Mouse (Mus musculus): ENCODE data around the gene Il20. TPM values are rescaled to one million over a fixed set of nuclear protein-coding genes. Genes with fewer than 3 reads are reported as not detected.

The Il20 gene
- not detected in 2 replicates for polyA plus RNA-seq (2016; fragmentation: Nextera tagmentation; extraction: Ambion mirVana)

- H3K9me3 ChIP-seq, result no peaks in the 10 kb centered on the region
- H3K27ac ChIP-seq, result no peak within 1 kb of the TSS
- ATAC-seq (ENCODE audit: insufficient number of reproducible peaks, insufficient read depth, low FRiP score, low TSS enrichment, low read depth), result no peak
- no peak within 1 kb of the TSS for H3K4me2 ChIP-seq
- H3K4me1 ChIP-seq (replicated peaks), result no peaks in the 10 kb centered on the region
- H3K27me3 ChIP-seq, result no peaks in the 10 kb centered on the region
- WGBS, result 88% methylated on average over 12 of the region's 12 CpGs
- no peaks in the 10 kb centered on the region for H3K36me3 ChIP-seq
- no peak within 1 kb of the TSS for H3K4me3 ChIP-seq (replicated peaks)
- H3K9ac ChIP-seq (replicated peaks), result no peak within 1 kb of the TSS
These were observed at the start of gene Il20 for GRCm38 (mm10) chr1:130911401-130912010. TSS of gene Il20 (minus strand) at chr1:130911451.

GRCm38 (mm10) chr1:130946920-130947319 lies 35.7 kb upstream of the Il20 start:
- H3K36me3 ChIP-seq, result no peaks in the 10 kb centered on the region
- H3K9me3 ChIP-seq, result no peaks in the 10 kb centered on the region
- peaks cover 14% of the 10 kb centered on the region for H3K4me1 ChIP-seq (replicated peaks)
- no peak overlapping the region for H3K27ac ChIP-seq
- 56% methylated on average over 6 of the region's 6 CpGs for WGBS
- no peak for ATAC-seq (ENCODE audit: insufficient number of reproducible peaks, insufficient read depth, low FRiP score, low TSS enrichment, low read depth)
- no peak overlapping the region for H3K4me3 ChIP-seq (replicated peaks)
- H3K27me3 ChIP-seq, result no peaks in the 10 kb centered on the region
- H3K9ac ChIP-seq (replicated peaks), result no peak overlapping the region
- no peak overlapping the region for H3K4me2 ChIP-seq

- peaks cover 16% of the 10 kb centered on the region for H3K4me1 ChIP-seq (replicated peaks)
- no peak overlapping the region for H3K9ac ChIP-seq (replicated peaks)
- no peak overlapping the region for H3K4me3 ChIP-seq (replicated peaks)
- no peak overlapping the region for H3K4me2 ChIP-seq
- no peaks in the 10 kb centered on the region for H3K36me3 ChIP-seq
- 12% methylated on average over 3 of the region's 3 CpGs for WGBS
- no peak for ATAC-seq (ENCODE audit: insufficient number of reproducible peaks, insufficient read depth, low FRiP score, low TSS enrichment, low read depth)
- no peaks in the 10 kb centered on the region for H3K9me3 ChIP-seq
- no peak overlapping the region for H3K27ac ChIP-seq
- H3K27me3 ChIP-seq, result no peaks in the 10 kb centered on the region
These were observed 30.6 kb upstream of the Il20 start for GRCm38 (mm10) chr1:130941801-130942200.

GRCm38 (mm10) chr1:130940065-130940687 lies 28.9 kb upstream of the Il20 start, which contains the start of gene Il19:
TSS of gene Il19 (minus strand) at chr1:130940115.
- Histone ChIP-seq H3K4me3 (replicated peaks) (no peak within 1 kb of the TSS), H3K27ac (no peak within 1 kb of the TSS), H3K4me1 (replicated peaks) (peaks cover 21% of the 10 kb centered on the region), H3K36me3 (no peaks in the 10 kb centered on the region), H3K4me2 (no peak within 1 kb of the TSS), H3K27me3 (no peaks in the 10 kb centered on the region), H3K9ac (replicated peaks) (no peak within 1 kb of the TSS), H3K9me3 (no peaks in the 10 kb centered on the region)
- ATAC-seq (ENCODE audit: insufficient number of reproducible peaks, insufficient read depth, low FRiP score, low TSS enrichment, low read depth), result no peak
- 52% methylated on average over 4 of the region's 4 CpGs for WGBS

GRCm38 (mm10) chr1:130938192-130938591 lies 26.9 kb upstream of the Il20 start:
- H3K27ac ChIP-seq, result no peak overlapping the region
- no peak overlapping the region for H3K9ac ChIP-seq (replicated peaks)
- H3K4me2 ChIP-seq, result no peak overlapping the region
- no peaks in the 10 kb centered on the region for H3K36me3 ChIP-seq
- WGBS, result 87% methylated on average over 7 of the region's 7 CpGs
- H3K27me3 ChIP-seq, result no peaks in the 10 kb centered on the region
- H3K4me3 ChIP-seq (replicated peaks), result no peak overlapping the region
- peaks cover 13% of the 10 kb centered on the region for H3K4me1 ChIP-seq (replicated peaks)
- H3K9me3 ChIP-seq, result no peaks in the 10 kb centered on the region
- ATAC-seq (ENCODE audit: insufficient number of reproducible peaks, insufficient read depth, low FRiP score, low TSS enrichment, low read depth), result no peak

- Histone ChIP-seq H3K9me3 (no peaks in the 10 kb centered on the region), H3K4me3 (replicated peaks) (no peak overlapping the region), H3K27me3 (no peaks in the 10 kb centered on the region), H3K4me2 (no peak overlapping the region), H3K9ac (replicated peaks) (no peak overlapping the region), H3K27ac (no peak overlapping the region), H3K36me3 (no peaks in the 10 kb centered on the region), H3K4me1 (replicated peaks) (peaks cover 13% of the 10 kb centered on the region)
- no peak for ATAC-seq (ENCODE audit: insufficient number of reproducible peaks, insufficient read depth, low FRiP score, low TSS enrichment, low read depth)
- 86% methylated on average over 4 of the region's 4 CpGs for WGBS
These were observed 25.9 kb upstream of the Il20 start for GRCm38 (mm10) chr1:130937170-130937569.

- Histone ChIP-seq H3K27me3 (no peaks in the 10 kb centered on the region), H3K9me3 (no peaks in the 10 kb centered on the region), H3K36me3 (no peaks in the 10 kb centered on the region), H3K9ac (replicated peaks) (no peak overlapping the region), H3K4me2 (no peak overlapping the region), H3K27ac (no peak overlapping the region), H3K4me1 (replicated peaks) (peaks cover 6% of the 10 kb centered on the region; the same call in 1 of the 2 replicates), H3K4me3 (replicated peaks) (no peak overlapping the region)
- WGBS, result 6% methylated on average over 6 of the region's 6 CpGs
- ATAC-seq (ENCODE audit: insufficient number of reproducible peaks, insufficient read depth, low FRiP score, low TSS enrichment, low read depth), result no peak
These were observed 25.1 kb upstream of the Il20 start for GRCm38 (mm10) chr1:130936351-130936750.

GRCm38 (mm10) chr1:130926484-130926883 lies 15.2 kb upstream of the Il20 start:
- no peaks in the 10 kb centered on the region for H3K4me1 ChIP-seq (replicated peaks)
- no peak for ATAC-seq (ENCODE audit: insufficient number of reproducible peaks, insufficient read depth, low FRiP score, low TSS enrichment, low read depth)
- no peaks in the 10 kb centered on the region for H3K36me3 ChIP-seq
- no peak overlapping the region for H3K4me3 ChIP-seq (replicated peaks)
- no peak overlapping the region for H3K4me2 ChIP-seq
- H3K27me3 ChIP-seq, result no peaks in the 10 kb centered on the region
- no peak overlapping the region for H3K9ac ChIP-seq (replicated peaks)
- H3K9me3 ChIP-seq, result no peaks in the 10 kb centered on the region
- no peak overlapping the region for H3K27ac ChIP-seq

GRCm38 (mm10) chr1:130918323-130918980 lies 7.2 kb upstream of the Il20 start:
- H3K4me3 ChIP-seq (replicated peaks), result no peak overlapping the region
- no peaks in the 10 kb centered on the region for H3K4me1 ChIP-seq (replicated peaks)
- no peaks in the 10 kb centered on the region for H3K27me3 ChIP-seq
- no peak overlapping the region for H3K27ac ChIP-seq
- no peaks in the 10 kb centered on the region for H3K9me3 ChIP-seq
- 27% methylated on average over 1 of the region's 1 CpGs for whole genome bisulfite sequencing
- no peak overlapping the region for H3K9ac ChIP-seq (replicated peaks)
- no peaks in the 10 kb centered on the region for H3K36me3 ChIP-seq
- ATAC-seq (ENCODE audit: insufficient number of reproducible peaks, insufficient read depth, low FRiP score, low TSS enrichment, low read depth), result no peak
- no peak overlapping the region for H3K4me2 ChIP-seq

- Histone ChIP-seq H3K36me3 (no peaks in the 10 kb centered on the region), H3K9me3 (no peaks in the 10 kb centered on the region), H3K4me3 (replicated peaks) (no peak overlapping the region), H3K4me2 (no peak overlapping the region), H3K4me1 (replicated peaks) (no peaks in the 10 kb centered on the region), H3K9ac (replicated peaks) (no peak overlapping the region), H3K27ac (no peak overlapping the region), H3K27me3 (no peaks in the 10 kb centered on the region)
- 84% methylated on average over 7 of the region's 7 CpGs for WGBS
- no peak for ATAC-seq (ENCODE audit: insufficient number of reproducible peaks, insufficient read depth, low FRiP score, low TSS enrichment, low read depth)
These were observed 8.7 kb downstream of the Il20 start for GRCm38 (mm10) chr1:130902505-130902904.

- ATAC-seq (ENCODE audit: insufficient number of reproducible peaks, insufficient read depth, low FRiP score, low TSS enrichment, low read depth), result no peak
- Histone ChIP-seq H3K4me2 (no peak overlapping the region), H3K9me3 (no peaks in the 10 kb centered on the region), H3K27me3 (no peaks in the 10 kb centered on the region), H3K27ac (no peak overlapping the region), H3K4me1 (replicated peaks) (no peaks in the 10 kb centered on the region), H3K36me3 (no peaks in the 10 kb centered on the region), H3K9ac (replicated peaks) (no peak overlapping the region), H3K4me3 (replicated peaks) (no peak overlapping the region)
- WGBS, result 64% methylated on average over 6 of the region's 6 CpGs
These were observed 16.8 kb downstream of the Il20 start for GRCm38 (mm10) chr1:130894468-130894867.

Data from limb, embryonic 12.5 days (tissue).